Mouse (Mus musculus) cerebellum, adult 2 months (tissue): ENCODE measurements around the gene Large2.

ENCODE experiments used
- CTCF ChIP-seq: fragments of 200-500 bp; IDR thresholded peaks from 2 replicates; pipeline ENCODE4 v1.5.1; 2011; ENCODE audit warnings: low read depth, mild to moderate bottlenecking, control low read depth, low read length, moderate library complexity, borderline replicate concordance; ENCODE audit not compliant: insufficient read depth
- POLR2A ChIP-seq: fragments of 200-500 bp; IDR thresholded peaks from 2 replicates; pipeline ENCODE4 v1.6.1; 2011; ENCODE audit warnings: low read length, control low read depth, borderline replicate concordance; ENCODE audit not compliant: insufficient read depth

GRCm38 (mm10) chr2:92411705-92412104 is 37.0 kb upstream of the Large2 start:
- TF ChIP-seq POLR2A (no peak), CTCF (no peak)
